Mouse (Mus musculus) adrenal gland, adult 2 months (tissue): ENCODE data around the gene Cox4i2. TPM values are rescaled to one million over a fixed set of nuclear protein-coding genes. Genes with fewer than 3 reads are reported as not detected.

ENCODE experiments used
- DNase-seq: peaks from one replicate; pipeline ENCODE4 v3.0.0; 2021
- microRNA-seq, 2 experiments: library from miRNA; unstranded; fragments of <30 nt; microRNA quantifications; one replicate each; pipeline ENCODE4 v1.2.0; 2021
- polyA plus RNA-seq: library from polyadenylated mRNA; depleted of rRNA; stranded (reverse); fragments of >200 nt; gene quantifications from 2 replicates; pipeline ENCODE4 v1.2.3, GENCODE M21; 2012; rRNA removed
- total RNA-seq, 2 experiments: library from RNA; stranded (reverse); gene quantifications; 2 replicates each; pipeline ENCODE4 v1.2.3; 2021

The Cox4i2 gene
- total and polyA plus RNA-seq, 3 experiments: 1.4 to 3.9 (median 3.4) TPM

DNA sequence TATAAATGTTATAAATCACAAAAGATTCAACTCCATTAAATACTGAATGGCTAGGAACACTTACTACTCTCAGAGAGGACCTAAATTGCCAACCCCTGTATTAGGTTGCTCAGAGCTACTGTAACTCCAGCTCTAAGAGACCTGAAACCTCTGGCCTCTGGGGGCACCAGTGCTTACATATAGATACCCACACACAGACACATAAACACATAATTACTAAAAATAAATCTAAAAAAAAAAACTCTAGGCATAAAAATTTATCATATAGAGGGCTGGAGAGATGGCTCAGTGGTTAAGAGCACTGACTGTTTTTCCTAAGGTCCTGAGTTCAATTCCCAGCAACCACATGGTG lies 46.8 kb downstream of the Cox4i2 start:
- no peak for DNase-seq

- no peak for DNase-seq
These were observed 48.3 kb downstream of the Cox4i2 start for GRCm38 (mm10) chr2:152802303-152802702.

DNA sequence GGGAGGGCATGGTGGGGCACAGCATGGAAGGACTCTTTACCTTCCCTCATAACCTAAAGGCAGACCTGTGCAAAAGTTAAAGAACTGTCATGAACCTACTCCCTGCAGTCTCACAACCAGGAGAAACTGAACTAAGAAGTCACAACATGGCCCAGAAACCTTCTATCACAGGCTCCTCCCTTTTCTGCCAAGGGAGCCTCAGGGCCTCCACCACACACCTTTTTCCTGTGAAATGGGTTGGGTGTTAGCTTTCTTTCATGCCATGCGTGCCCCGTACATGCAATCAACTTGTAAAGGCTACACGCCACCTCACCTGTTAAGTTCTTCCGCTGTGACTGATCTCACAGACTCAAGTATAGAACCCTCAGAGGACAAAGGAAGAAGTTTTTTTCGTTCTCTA lies 49.1 kb downstream of the Cox4i2 start:
- DNase-seq: no peak

DNA sequence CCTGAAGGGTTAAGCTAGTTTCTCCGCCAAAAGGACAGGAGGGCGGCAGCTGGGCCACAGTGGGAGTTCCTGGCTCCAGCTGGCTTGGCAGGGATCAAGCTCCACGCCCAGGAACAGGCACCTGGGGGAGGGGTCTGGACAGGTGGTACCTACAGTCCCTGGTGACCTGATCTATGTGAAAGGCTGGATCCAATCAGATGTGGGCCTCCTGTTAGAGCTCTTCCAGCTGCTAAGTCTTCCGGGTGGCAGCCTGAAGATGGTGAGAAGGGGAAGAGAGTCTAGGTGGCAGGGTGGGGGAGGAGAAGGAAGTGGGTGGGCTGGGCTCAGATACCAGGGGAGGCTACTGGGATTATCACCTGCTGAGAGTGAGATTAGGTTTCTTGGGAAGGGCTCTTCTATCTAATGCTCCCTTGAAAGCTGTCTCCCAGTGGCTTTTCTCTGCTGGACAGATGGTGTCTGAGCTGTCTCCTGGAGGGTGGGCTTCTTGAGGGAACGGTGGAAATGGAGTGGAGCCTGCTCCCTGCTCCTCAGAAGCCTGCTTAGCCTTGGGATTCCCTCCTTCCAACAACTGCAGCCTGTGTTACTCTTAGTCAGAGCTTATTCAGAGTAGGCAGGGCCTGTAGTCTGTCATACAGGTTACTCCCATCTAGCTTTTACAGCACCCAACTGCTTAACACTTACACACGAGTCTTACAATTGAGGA lies 50.6 kb downstream of the Cox4i2 start:
- no peak for DNase-seq

GRCm38 (mm10) chr2:152805111-152805490 lies 51.1 kb downstream of the Cox4i2 start:
- no peak for DNase-seq

DNA sequence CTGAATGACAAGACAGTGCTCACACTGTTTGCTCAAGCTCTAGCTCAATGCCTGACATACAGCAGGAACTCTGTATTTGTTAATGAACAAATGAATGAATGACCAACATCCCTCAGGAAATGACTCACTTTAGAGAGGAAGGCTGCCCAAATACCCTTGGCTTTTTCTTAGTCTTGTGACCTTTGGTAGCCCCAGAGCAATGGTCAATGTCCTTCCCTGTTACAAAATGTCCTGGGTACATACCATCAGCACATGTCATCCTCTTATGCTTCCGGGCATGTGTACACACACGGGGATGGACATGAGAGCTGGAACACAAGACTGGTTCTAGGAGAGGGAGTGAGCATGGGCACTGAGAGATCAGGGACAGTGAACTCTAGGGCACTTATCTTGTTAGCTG lies 52.1 kb downstream of the Cox4i2 start:
- peak; percentile 76 for DNase-seq

- no peak for DNase-seq
These were observed 54.2 kb downstream of the Cox4i2 start for GRCm38 (mm10) chr2:152808178-152808577.

- DNase-seq: no peak
These were observed 56.4 kb downstream of the Cox4i2 start for GRCm38 (mm10) chr2:152810158-152810941.

DNA sequence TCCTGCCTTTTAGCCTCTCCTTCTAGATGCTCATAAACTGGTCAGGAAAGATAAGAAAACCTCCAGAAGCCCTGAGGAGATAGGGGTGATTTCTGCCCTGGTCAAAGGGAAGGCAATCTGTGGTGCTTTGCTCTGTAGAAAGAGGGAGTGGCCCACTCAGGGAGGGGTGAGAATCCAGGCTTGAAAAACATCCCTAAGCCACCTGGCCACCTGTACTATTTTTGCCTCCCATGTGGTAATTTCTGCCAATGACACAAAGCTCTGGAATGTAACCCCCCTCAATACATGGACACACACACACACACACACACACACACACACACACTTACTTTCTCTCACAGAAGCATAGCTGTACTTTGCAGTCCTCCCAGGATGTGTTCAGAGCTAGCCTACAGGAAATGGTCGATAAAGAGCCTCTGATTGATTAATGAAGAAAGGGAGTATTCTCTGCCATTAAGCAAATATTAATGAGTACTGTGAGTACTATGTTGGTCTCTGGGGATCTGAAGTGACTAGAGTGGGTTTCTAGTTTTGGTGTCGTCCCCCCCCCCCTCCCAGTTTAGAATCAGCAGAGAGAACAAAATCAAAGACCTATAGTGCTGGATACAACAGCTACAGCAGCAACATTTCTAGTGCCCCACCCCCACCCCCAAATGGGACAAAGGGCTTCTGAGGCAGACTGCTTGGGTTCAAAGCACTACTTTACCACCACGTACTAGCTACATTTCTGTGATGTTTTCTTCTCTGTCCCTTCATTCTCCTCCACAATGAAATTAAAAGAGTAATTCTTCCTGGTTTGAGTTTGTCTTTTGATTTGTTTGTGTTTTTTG lies 57.6 kb downstream of the Cox4i2 start:
- DNase-seq: no peak

DNA sequence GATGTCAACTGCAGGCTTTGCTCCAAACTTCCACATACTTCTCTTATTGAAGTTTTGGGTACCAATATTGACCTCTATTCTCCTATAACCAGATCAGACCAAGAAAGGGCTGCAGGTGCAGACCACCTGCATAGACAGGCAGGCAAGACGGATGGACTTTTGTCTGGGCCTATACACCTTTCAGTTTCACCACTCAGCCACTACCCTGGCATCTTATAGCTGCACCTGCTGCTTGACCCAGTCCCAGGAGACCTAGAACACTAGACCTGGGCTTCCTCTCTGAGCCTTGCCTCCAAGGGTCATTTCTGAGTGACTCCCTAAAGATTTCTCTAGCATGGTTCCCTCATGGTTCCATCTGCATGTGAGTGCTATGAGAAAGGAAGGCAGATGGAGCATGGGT lies 59.3 kb downstream of the Cox4i2 start:
- no peak for DNase-seq

DNA sequence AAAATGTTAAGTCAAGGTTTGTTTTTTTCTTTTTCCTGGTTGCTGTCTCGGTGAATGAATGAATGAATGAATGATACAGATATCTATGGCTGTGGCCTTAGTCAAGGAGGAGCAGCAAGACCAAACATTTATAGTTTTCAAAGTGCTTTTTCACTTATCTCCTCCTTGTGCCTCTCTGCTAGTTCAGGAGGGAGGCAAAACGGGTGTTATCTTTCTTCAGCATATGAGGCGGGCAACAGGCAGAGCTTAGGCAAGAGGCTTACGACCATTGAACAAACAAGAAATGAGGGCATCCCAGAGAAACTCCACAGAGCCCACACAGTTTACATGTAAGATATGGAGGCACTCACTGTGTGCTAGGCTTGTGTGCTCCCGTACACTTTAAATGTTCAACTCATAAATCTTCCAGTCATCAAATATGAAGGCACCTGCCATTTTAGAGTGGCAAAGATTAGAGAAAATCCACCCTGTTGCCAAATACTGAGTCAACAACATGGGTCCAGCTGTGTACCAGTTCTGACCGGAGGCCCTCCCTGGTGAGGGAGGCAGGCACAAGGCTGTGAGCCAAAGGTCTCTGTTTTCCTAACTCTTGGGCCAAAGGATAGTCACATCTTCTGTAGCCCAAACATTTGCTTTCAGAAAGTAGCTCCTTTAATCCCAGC lies 60.4 kb downstream of the Cox4i2 start:
- DNase-seq: peak; percentile 41

Small RNAs within 50 kb of the gene (microRNA-seq; reads per million reads assigned to microRNA genes)
- gene Gm23802: 0 reads per million in 2 experiments

Other genes with a start within 250 kb of the Cox4i2 start
- not detected for gene Defb26, start 242.5 kb upstream of the Cox4i2 start, total RNA-seq
- not detected in 2 replicates for gene Defb26, start 242.5 kb upstream of the Cox4i2 start, polyA plus RNA-seq
- gene Defb28, start 235.9 kb upstream of the Cox4i2 start, total RNA-seq: not detected
- not detected in 2 replicates for gene Defb28, start 235.9 kb upstream of the Cox4i2 start, polyA plus RNA-seq
- not detected for gene Defb29, start 214.1 kb upstream of the Cox4i2 start, total RNA-seq
- not detected in 2 replicates for gene Defb29, start 214.1 kb upstream of the Cox4i2 start, polyA plus RNA-seq
- gene Gm17416, start 184.8 kb upstream of the Cox4i2 start, total RNA-seq: not detected
- gene Gm17416, start 184.8 kb upstream of the Cox4i2 start, polyA plus RNA-seq: not detected in 2 replicates
- gene Defb21, start 181.4 kb upstream of the Cox4i2 start, total RNA-seq: not detected
- gene Defb21, start 181.4 kb upstream of the Cox4i2 start, polyA plus RNA-seq: not detected in 2 replicates
- gene Defb19, start 173.9 kb upstream of the Cox4i2 start, total RNA-seq: under 1 TPM in 1 of 2 experiments, not detected in 1; 0.90 TPM
- not detected in 2 replicates for gene Defb19, start 173.9 kb upstream of the Cox4i2 start, polyA plus RNA-seq
- not detected for gene Defb45, start 154.8 kb upstream of the Cox4i2 start, total RNA-seq
- gene Defb45, start 154.8 kb upstream of the Cox4i2 start, polyA plus RNA-seq: not detected in 2 replicates
- under 1 TPM in 1 of 2 experiments, not detected in 1; 0.73 TPM for gene Defb36, start 149.8 kb upstream of the Cox4i2 start, total RNA-seq
- gene Defb36, start 149.8 kb upstream of the Cox4i2 start, polyA plus RNA-seq: 0.86 and 0.95 TPM in 2 replicates
- gene Defb25, start 131.1 kb upstream of the Cox4i2 start, total RNA-seq: not detected
- 1.0 TPM in 1 of 2 replicates, not detected in the other for gene Defb25, start 131.1 kb upstream of the Cox4i2 start, polyA plus RNA-seq
- gene Rem1, start 127.2 kb upstream of the Cox4i2 start, total RNA-seq: 10 to 100 TPM; 11.3 to 18.1 TPM
- gene Rem1, start 127.2 kb upstream of the Cox4i2 start, polyA plus RNA-seq: 11.9 and 21.0 TPM in 2 replicates
- 100 to 1,000 TPM; 164 to 202 TPM for gene H13, start 84.7 kb upstream of the Cox4i2 start, total RNA-seq
- gene H13, start 84.7 kb upstream of the Cox4i2 start, polyA plus RNA-seq: 358 and 395 TPM in 2 replicates
- 10 to 100 TPM; 26.7 to 32.9 TPM for gene Mcts2, start 67.1 kb upstream of the Cox4i2 start, total RNA-seq
- 1.9 and 2.3 TPM in 2 replicates for gene Mcts2, start 67.1 kb upstream of the Cox4i2 start, polyA plus RNA-seq
- gene Id1, start 17.9 kb upstream of the Cox4i2 start, total RNA-seq: 10 to 100 TPM; 41.5 to 67.3 TPM
- 186 and 275 TPM in 2 replicates for gene Id1, start 17.9 kb upstream of the Cox4i2 start, polyA plus RNA-seq
- 10 to 100 TPM; 54.3 to 79.7 TPM for gene Bcl2l1, start 77.6 kb downstream of the Cox4i2 start, total RNA-seq
- gene Bcl2l1, start 77.6 kb downstream of the Cox4i2 start, polyA plus RNA-seq: 42.4 and 43.8 TPM in 2 replicates
- 1 to 10 TPM; 2.0 to 4.2 TPM for gene Tpx2, start 93.8 kb downstream of the Cox4i2 start, total RNA-seq
- gene Tpx2, start 93.8 kb downstream of the Cox4i2 start, polyA plus RNA-seq: 0.18 and 0.40 TPM in 2 replicates
- gene Mylk2, start 157.2 kb downstream of the Cox4i2 start, total RNA-seq: not detected
- not detected in 2 replicates for gene Mylk2, start 157.2 kb downstream of the Cox4i2 start, polyA plus RNA-seq
- 1 to 10 TPM; 3.2 to 3.7 TPM for gene Foxs1, start 179.0 kb downstream of the Cox4i2 start, total RNA-seq
- 11.1 and 13.1 TPM in 2 replicates for gene Foxs1, start 179.0 kb downstream of the Cox4i2 start, polyA plus RNA-seq
- 1 to 10 TPM; 2.7 to 2.9 TPM for gene Dusp15, start 197.5 kb downstream of the Cox4i2 start, total RNA-seq
- 0.82 and 1.8 TPM in 2 replicates for gene Dusp15, start 197.5 kb downstream of the Cox4i2 start, polyA plus RNA-seq
- under 1 TPM; 0.40 to 0.90 TPM for gene Ttll9, start 208.3 kb downstream of the Cox4i2 start, total RNA-seq
- gene Ttll9, start 208.3 kb downstream of the Cox4i2 start, polyA plus RNA-seq: 0.06 and 0.33 TPM in 2 replicates